Mouse (Mus musculus): Measurements from ENCODE around the gene Muc5ac. TPM values are rescaled to one million over a fixed set of nuclear protein-coding genes. Genes with fewer than 3 reads are reported as not detected.
"Not testable (repeated sequence)": the region's sequence is repeated elsewhere in the genome, so short reads cannot be mapped to it uniquely, and the experiment has no call there.

The Muc5ac gene
- total RNA-seq (2015; ENCODE audit: low replicate concordance) (not detected in 2 replicates), total RNA-seq (2017; ENCODE audit: low replicate concordance) (0.09 TPM in 1 of 2 replicates, not detected in the other)

DNA sequence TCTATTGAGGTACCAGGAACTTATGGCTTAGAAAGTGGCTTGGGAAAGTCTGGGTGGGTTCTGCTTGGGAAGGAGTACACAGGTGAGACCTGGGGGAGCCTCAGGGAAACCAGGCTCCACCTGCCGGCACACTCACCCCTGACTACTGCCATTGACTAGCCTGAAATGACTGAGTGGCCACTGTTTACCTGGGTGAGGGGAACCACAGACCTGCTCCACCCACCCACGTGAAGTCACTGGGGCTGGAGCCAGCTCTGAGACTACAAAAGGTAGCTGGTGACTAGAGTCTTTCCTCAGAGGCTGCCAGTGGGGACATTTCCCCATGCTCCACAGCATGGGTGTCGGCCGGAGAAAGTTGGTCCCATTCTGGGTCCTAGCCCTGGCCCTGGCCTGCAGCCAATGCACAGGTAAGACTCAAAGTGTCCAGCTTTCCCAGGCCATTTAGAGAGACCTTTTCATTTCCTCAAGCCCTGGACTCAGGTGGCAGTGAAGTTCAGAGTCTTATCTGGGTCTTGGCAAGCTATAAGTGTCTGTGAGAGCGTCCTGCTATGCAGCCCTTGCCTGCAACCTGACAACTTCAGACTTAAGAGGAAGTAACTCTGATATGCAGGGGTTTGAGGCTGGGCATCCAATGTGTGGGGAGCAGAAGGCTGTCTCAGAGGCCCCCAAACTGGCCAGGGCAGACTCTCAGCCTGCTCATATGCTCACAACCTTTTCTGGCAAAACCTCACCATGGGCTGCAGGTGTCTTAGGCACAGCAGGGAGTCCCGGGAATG is at the start of gene Muc5ac:
Muc5ac (plus strand) TSS at position 296 of the 776 bp plus-strand sequence.
- no peak for ATAC-seq (replicated peaks; ENCODE audit: low FRiP score, poor library complexity, severe bottlenecking)

DNA sequence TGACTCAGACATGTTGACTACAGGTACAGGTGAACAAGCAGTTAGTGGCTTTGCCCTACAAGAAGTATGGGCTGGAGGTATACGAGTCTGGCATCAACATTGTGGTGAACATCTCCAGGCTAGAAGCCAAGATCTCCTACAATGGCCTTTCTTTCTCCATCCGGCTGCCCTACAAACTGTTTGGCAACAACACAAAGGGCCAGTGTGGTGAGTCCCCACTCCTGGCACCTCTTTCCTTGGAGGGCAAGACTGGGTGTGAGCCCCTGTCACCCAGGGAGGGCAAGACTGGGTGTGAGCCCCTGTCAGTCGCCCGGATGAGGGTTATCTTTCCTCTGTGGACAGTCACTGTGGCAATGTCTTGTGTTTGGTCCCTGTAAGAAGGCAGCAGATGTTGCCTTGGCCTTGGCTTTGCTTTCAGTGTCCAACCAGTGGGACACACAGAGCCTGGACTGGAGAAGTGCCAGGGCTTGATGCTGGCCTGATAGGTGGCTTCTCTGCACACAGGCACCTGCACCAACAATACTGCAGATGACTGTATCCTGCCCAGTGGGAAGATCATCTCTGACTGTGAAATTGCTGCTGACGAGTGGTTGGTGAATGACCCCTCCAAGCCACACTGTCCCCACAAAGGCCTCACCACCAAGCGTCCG is 41.2 kb upstream of the Muc5ac start:
- no peak for ATAC-seq (replicated peaks; ENCODE audit: low FRiP score, poor library complexity, severe bottlenecking)

DNA sequence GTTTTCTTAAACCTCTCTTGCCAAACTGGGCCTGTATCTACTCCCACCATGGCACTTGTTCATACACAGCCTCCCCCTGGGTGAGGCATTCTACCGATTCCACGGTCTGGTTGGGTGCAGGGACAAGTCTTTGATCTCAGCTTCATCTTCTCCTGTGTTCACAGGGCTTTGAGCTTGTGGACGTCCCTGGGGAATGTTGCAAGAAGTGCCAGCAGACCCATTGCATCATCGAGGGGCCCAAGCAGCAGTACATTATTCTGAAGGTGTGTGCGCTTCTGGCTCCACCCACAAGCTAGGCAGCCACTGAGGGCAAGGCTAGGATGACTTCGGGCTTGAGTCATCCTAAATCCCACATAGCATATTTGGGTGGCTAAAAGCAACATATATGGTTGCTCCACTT is 36.3 kb upstream of the Muc5ac start:
- ATAC-seq (replicated peaks; ENCODE audit: low FRiP score, poor library complexity, severe bottlenecking), result no peak

DNA sequence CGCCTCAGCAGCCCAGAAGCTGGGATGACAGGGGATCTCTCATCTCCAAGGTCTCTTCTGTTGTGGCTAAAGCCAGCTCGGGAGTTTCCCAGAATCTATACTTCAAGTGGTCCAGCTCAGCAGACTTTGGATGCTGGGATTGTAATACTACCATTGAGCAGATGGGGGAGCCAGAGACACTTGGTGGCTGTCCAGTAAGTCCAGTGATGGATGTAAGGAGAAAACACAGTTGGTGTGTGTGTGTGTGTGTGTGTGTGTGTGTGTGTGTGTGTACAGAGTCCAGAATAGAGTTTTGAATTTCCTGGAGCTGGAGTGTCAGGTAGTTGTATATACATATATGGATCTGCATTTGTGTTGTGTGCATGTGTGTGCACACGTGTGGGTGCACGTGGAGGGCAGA is 32.9 kb upstream of the Muc5ac start:
- ATAC-seq (replicated peaks; ENCODE audit: low FRiP score, poor library complexity, severe bottlenecking), result peak; percentile 84

DNA sequence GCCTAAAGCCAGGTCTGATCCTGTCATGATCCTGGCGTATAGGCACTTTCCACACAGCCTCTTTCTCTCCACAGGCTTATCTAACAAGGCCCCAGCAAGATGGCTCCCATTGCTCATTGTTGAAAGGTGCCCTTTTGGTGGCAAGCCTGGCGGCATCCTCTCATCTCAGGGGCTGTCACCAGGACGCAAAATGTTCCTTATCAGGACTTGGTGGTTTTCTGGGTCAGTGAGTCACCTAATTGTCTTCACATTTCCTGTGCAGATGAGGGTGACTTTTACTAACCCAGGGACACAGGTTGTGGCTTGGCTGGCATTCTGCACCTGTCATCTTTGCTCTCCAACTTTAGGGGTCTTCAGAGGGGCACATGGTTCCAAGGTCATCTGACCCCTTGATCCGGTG is 30.5 kb upstream of the Muc5ac start:
- no peak for ATAC-seq (replicated peaks; ENCODE audit: low FRiP score, poor library complexity, severe bottlenecking)

DNA sequence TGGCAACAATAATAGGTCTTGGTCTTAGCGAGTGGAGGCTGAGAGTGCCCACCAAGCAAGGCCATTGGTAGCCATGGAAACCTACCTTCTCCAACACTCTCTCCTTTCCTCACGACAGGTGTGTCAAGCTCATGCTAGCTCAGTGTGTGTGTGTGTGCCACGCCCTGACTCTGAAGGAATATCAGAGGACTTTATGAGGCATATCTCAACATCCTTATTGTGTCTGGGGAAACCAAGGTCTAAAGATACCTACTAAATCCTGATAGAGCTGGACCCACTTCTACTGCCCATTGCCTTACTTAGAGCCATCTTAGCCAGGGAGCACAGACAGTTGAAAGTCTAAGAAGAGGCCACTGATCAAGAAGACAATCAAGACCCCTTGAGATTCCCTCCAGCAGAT is 18.3 kb upstream of the Muc5ac start:
- peak; percentile 31 for ATAC-seq (replicated peaks; ENCODE audit: low FRiP score, poor library complexity, severe bottlenecking)

DNA sequence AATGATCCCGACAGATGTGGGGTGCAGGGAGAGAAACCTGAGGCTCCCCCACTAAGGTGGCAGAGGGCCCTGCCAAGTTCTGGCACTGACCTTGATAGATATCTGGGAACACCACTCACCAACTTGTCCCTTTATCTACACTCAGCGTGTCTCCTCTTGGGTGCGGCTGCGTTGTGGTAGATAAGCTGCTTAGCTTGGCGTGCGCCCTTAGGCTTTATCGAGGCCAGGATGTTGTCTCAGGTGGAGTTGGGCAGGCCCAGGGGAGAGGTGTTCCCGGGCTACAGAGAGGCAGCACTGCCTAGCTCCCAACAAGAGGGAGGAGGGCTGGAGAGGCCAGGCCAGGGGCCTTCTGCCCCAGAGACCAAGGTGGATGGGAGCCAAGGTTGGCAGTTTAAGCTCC is 17.8 kb upstream of the Muc5ac start:
- ATAC-seq (replicated peaks; ENCODE audit: low FRiP score, poor library complexity, severe bottlenecking), result peak; percentile 83

DNA sequence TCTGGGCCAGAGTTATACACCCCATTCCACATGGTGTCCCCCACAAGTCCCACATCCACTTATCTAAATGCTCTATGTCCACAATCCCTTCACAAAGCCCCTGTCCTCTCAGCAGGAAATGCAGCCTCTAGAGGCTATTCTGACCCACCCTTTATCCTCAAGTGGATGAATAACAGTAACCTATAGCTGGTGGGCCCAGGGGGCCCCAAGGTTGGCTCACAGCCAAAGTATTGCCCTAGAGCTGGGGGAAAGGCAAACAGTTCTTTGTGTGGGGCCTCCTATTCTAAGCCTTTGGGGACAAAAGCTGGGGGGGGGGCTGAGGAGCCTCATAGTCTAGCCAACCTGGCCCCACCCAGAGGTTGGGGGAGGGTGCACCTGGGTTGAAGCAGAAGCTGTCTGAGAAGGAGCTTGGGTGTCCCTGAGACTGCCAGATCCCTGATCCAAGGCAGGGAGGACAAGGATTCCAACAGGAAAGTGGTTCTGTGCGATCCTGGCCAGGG is 16.7 kb upstream of the Muc5ac start:
- ATAC-seq (replicated peaks; ENCODE audit: low FRiP score, poor library complexity, severe bottlenecking), result no peak

DNA sequence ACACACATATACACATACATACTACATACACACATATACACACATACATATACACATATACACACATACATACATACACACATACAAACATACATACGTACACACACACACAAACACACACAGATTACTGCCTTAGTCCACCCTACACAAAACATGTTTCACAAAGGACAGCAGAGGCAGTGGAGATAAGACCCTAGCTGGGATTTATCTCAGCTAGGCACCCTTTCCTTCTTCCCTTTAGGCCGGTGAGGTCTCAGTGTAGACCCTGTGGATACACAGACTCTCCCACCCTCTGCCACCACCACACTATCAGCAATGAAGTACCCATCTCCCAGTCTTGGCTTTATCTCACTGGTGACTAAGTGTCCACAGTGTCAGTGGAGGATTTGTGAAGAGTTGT is 13.9 kb upstream of the Muc5ac start:
- no peak for ATAC-seq (replicated peaks; ENCODE audit: low FRiP score, poor library complexity, severe bottlenecking)

DNA sequence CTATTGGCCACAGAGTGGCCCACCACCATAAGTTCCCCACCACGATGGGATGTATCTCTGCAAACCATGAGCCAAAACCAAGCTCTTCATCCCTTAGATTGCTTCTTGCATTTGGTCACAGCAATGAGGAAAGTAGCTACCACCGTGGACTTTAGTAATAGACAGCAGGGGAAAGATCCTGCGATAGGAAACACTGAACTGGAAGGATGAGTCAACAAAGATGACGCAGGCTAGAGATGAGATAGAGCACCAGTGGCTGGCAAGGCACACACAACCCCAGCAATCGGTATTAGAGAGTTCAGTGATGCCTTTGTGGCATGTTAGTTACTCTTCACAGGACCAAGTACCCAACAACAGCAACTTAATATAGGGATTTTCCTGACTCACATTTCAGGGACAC is 12.6 kb upstream of the Muc5ac start:
- no peak for ATAC-seq (replicated peaks; ENCODE audit: low FRiP score, poor library complexity, severe bottlenecking)

DNA sequence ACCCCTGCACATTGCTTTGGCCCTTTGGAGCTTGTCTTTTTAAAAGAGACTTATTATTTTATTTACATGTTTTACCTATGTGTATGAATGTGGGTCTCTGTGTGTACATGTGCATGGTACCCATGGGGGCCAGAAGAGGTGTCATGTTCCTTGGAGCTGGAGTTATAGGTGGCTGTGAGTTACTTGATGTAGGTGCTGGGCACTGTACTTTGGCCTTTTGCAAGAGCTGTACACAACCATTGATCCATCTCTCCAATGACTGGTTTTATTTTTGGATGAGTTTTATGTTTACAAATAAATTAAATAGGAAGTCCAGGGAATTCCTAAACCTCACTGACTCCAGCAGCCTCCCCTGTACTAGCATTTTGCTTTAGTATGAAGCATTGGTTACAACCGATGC is 5.5 kb downstream of the Muc5ac start:
- ATAC-seq (replicated peaks; ENCODE audit: low FRiP score, poor library complexity, severe bottlenecking), result no peak

DNA sequence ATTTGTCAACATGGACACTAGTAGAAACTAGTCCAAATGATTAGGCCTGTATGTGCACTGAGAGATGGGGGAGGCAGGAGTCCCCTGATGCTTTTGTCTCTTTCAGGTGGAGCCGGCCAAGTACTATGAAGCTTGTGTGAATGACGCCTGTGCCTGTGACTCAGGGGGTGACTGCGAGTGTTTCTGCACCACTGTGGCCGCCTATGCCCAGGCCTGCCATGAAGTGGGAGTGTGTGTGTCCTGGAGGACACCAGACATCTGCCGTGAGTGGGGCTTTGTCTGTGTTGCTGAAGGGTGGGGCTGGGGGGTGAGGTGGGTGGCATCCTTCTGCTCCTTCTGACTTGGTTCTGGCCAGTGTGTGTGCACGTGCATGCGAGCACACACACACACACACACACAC is 14.4 kb downstream of the Muc5ac start:
- ATAC-seq (replicated peaks; ENCODE audit: low FRiP score, poor library complexity, severe bottlenecking), result no peak

DNA sequence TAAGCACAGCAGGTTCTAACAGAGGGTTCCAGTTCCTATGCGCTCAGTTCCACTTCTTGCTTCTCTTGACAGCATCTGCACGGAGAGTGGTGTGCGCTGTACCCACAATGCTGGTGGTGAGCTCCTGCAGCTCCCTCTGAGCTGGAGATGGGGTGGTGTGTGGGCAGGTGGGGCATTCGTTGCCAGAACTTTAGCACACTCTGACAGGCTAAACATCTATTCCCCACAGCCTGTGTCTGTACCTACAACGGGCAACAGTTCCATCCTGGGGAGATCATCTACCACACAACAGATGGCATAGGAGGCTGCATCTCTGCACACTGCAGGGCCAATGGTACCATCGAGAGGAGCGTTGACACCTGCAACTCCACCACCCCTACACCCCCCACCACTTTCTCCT is 16.6 kb downstream of the Muc5ac start:
- ATAC-seq (replicated peaks; ENCODE audit: low FRiP score, poor library complexity, severe bottlenecking), result no peak

DNA sequence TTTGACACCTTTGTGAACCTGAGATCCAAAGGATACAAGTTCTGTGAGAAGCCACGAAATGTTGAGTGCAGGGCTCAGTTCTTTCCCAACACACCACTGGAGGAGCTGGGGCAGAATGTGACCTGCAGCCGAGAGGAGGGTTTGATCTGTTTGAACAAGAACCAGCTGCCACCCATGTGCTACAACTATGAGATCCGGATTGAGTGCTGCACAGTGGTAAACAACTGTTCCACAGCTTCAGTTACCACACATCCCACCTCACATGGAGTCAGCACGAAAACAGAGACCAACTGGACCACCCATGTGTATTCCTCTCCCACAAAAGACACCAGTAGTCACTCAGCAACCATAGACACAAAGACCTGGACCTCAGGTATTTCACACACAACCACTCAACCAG is 19.1 kb downstream of the Muc5ac start:
- ATAC-seq (replicated peaks; ENCODE audit: low FRiP score, poor library complexity, severe bottlenecking), result not testable (repeated sequence)

DNA sequence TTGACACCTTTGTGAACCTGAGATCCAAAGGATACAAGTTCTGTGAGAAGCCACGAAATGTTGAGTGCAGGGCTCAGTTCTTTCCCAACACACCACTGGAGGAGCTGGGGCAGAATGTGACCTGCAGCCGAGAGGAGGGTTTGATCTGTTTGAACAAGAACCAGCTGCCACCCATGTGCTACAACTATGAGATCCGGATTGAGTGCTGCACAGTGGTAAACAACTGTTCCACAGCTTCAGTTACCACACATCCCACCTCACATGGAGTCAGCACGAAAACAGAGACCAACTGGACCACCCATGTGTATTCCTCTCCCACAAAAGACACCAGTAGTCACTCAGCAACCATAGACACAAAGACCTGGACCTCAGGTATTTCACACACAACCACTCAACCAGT is 21.2 kb downstream of the Muc5ac start:
- not testable (repeated sequence) for ATAC-seq (replicated peaks; ENCODE audit: low FRiP score, poor library complexity, severe bottlenecking)

DNA sequence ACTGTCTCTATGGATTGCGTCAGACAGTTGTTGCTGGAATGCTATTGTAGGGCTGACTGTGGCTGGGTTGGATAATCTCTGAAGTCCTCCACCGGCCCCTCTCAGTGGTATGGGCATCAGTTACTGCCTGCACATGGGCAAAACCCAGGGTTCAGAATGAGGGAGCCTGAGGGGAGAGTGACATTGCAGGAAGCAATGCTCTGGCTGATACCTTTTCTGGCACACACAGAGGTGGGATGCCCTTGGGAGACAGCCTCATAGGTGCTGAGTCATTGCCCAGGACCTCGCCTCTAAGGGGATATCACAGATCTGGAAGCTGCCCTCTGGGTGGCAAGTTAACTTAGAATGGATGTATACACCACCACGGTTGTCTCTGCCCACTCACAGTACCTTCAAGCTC is 24.5 kb downstream of the Muc5ac start:
- 0 out of 2 replicates have a peak, but pooled peaks have one; percentile 23 for ATAC-seq (replicated peaks; ENCODE audit: low FRiP score, poor library complexity, severe bottlenecking)

DNA sequence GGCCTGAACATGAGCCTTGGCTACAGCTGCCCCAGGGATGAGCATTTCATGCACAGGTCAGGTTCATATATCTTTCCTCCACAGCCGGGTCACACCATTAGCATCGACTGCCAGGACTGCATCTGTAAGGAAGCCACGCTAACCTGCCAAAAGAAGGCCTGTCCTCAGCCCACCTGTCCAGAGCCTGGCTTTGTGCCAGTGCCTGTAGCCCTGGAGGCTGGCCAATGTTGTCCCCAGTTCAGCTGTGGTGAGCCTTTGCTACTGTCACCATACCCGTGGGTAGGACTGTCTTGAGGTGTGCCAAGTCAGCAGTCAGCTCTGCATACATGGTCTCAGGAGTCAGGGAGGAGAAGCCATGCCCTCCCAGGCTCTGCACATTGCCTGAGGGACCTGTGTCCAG is 26.6 kb downstream of the Muc5ac start:
- no peak for ATAC-seq (replicated peaks; ENCODE audit: low FRiP score, poor library complexity, severe bottlenecking)

DNA sequence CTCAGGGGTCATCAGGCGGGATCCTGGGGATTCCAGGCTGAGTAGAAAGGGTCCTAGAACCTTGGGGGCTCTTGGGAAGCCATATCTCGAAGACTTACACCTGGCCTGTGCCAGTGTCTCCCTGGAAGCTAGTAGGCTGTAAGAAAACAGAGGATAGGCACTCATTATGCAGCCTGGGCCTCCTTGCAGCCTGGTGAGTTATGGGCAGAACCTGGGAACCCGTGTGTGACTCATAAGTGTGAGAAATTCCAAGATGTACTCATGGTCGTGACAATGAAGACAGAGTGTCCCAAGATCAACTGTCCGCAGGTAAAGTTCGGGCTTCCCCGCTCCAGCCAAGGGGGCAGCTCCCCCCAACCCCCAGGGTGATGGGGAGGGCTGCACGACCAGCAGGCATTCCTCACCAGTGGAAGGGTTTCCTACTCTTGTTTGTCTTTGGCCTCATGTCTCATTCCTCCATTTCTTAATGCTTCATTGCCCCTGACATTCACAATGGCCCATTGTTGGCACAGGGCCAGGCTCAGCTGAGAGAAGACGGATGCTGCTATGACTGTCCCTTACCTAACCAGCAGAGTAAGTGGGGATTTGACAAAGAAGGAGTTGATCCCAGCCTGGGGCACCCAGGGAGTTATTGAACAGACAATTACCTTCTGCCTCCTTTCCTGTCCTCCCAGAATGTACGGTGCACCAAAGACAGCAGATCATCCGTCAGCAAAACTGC is 28.7 kb downstream of the Muc5ac start:
- no peak for ATAC-seq (replicated peaks; ENCODE audit: low FRiP score, poor library complexity, severe bottlenecking)

DNA sequence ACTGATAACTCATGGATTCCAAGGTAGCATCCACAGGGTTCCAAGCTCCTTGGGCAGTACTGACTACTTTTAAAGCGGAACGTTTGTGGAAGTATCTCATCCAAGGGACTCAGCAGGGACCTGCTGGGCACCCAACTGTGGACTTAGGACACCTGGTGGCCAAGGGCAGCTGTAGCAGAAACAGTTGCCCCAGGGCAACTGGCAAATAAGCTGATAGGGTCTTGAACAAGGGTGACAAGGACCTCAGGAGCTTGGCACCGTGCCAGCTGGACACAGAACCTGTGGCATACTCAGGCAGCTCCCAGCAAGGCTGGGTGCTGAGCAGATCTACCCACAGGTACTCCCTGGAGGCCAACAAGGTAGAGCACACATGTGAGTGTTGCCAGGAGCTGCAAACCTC is 29.5 kb downstream of the Muc5ac start:
- 0 out of 2 replicates have a peak, but pooled peaks have one; percentile 32 for ATAC-seq (replicated peaks; ENCODE audit: low FRiP score, poor library complexity, severe bottlenecking)

DNA sequence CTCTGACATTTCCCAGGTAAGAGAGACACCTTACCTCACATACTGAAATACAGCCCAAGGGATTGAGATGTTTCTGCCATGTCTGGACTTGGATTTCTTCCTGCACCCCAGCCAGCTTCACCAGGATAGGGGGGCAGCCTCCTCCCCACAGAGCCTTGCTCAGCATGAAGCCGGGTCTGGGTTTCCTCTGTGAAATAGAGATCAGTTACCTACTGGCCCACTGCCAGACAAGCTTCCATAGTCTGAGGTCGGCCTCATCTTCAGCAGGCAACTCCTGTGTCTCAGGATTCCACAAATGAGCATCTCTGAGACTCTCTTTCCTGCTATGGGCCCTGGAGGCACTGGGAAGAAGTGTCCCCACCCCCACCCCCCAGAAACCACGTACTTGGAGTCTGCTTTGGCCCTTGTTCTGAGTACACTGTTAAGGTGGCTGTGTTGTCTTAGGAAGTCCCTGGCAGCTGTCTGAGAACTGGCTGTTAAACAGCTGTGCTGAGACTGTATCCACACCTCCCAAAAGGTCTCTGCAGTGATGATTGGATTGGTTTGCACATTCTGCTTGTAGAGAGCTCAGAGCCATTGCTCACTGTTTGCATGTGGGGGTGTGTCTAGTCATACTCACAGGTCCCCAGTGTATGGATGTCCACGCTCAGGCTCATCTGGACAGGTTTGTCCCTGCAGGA is 34.0 kb downstream of the Muc5ac start:
- ATAC-seq (replicated peaks; ENCODE audit: low FRiP score, poor library complexity, severe bottlenecking), result no peak

Data from erythroblast, adult 5-6 weeks (primary cell).